Mouse (Mus musculus) neural tube, embryonic 13.5 days (tissue): ENCODE measurements around the gene Upk1b. TPM values are rescaled to one million over a fixed set of nuclear protein-coding genes. Genes with fewer than 3 reads are reported as not detected.

Source experiments
- ATAC-seq: fragments of 200-750 bp; cut with Nextera tagmentation; 2 replicates; pipeline ENCODE4 v1.8.0; 2017; ENCODE audit warnings: low read depth, mild to moderate bottlenecking, moderate TSS enrichment, moderate library complexity
- H3K27ac ChIP-seq: fragments of 300-500 bp; sonication (generic); replicated peaks from 2 replicates; pipeline ENCODE4 v1.5.1; 2015; ENCODE audit warnings: moderate library complexity, mild to moderate bottlenecking, inconsistent platforms
- H3K27me3 ChIP-seq: fragments of 300-500 bp; sonication (generic); 2 replicates; pipeline ENCODE4 v1.6.1; 2015; ENCODE audit warnings: mild to moderate bottlenecking, inconsistent platforms
- H3K36me3 ChIP-seq: fragments of 300-500 bp; sonication (generic); 2 replicates; pipeline ENCODE4 v1.6.1; 2015; ENCODE audit warnings: mild to moderate bottlenecking, inconsistent platforms
- H3K4me1 ChIP-seq: fragments of 300-500 bp; sonication (generic); replicated peaks from 2 replicates; pipeline ENCODE4 v1.6.1; 2015; ENCODE audit warnings: inconsistent platforms
- H3K4me2 ChIP-seq: fragments of 300-500 bp; sonication (generic); 2 replicates; pipeline ENCODE4 v1.6.1; 2015; ENCODE audit warnings: inconsistent platforms, mild to moderate bottlenecking, moderate library complexity
- H3K4me3 ChIP-seq: fragments of 300-500 bp; sonication (generic); 2 replicates; pipeline ENCODE4 v1.5.1; 2015; ENCODE audit warnings: mild to moderate bottlenecking, inconsistent platforms
- H3K9ac ChIP-seq: fragments of 300-500 bp; sonication (generic); 2 replicates; pipeline ENCODE4 v1.6.1; 2015; ENCODE audit warnings: moderate library complexity, mild to moderate bottlenecking, inconsistent platforms
- H3K9me3 ChIP-seq: fragments of 300-500 bp; sonication (generic); 2 replicates; pipeline ENCODE4 v1.6.1; 2016; ENCODE audit warnings: inconsistent platforms
- WGBS: fragments of 180-500 bp; shearing (Covaris S2); methylation state at CpG from one replicate; pipeline ENCODE4 v1.1.7; 2015; 5-methylcytosine and 5-hydroxymethylcytosine counted together
- polyA plus RNA-seq: library from polyadenylated mRNA; unstranded; fragments of >200 nt; fragmentation: Nextera tagmentation; extraction: Ambion mirVana; gene quantifications from 2 replicates; pipeline ENCODE4 v1.2.1, GENCODE M21; 2015

Upk1b gene
- polyA plus RNA-seq, 1 experiment from 2014 or later: 0.20 TPM

GRCm38 (mm10) chr16:38760239-38760638 is 39.9 kb downstream of the Upk1b start:
- Histone ChIP-seq H3K4me3 (no peak overlapping the region), H3K9me3 (no peaks in the 10 kb centered on the region), H3K4me1 (0 out of 2 replicates have a peak, but pooled peaks cover 2% of the 10 kb centered on the region), H3K27me3 (no peaks in the 10 kb centered on the region), H3K36me3 (peaks cover 32% of the 10 kb centered on the region), H3K9ac (no peak overlapping the region), H3K4me2 (no peak overlapping the region), H3K27ac (no peak overlapping the region)
- ATAC-seq: no peak
- WGBS: 93% methylated on average over 5 of the region's 5 CpGs

DNA sequence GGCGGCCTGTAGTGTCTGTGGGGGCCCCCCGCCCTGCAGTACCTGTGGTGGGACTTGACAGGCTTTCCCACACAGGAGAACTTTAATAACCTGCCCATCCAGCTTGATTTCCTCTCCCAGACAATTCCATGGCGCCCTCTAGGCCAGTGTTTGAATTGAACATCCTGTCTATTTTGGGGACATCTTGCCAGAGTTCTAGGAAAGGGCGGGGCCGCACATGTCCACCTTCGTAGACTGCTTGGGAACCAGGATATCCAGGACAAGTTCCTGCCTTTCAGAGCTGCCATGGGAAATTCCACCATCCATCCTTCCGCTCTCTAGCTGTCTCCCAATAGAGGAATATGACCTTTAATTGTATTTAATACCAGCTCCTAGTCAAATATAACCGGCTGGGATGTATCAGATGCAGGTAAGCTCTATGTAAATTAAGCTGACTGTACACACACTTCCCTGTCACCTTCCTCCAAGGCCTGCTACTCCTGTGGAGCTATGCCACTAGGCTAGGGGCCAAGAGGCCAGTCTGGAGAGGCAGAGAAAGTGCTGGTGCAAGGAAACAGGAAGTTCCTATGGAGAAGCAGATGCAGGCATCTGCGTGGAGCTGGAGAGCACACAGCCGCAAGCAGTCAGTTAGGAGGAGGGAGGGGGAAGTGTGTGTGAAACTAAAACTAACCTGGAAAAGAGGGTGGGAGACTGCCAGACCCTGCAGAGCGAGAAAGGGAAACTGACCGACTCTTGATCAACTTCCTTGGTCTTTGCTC is 41.8 kb downstream of the Upk1b start:
- H3K36me3 ChIP-seq: peaks cover 38% of the 10 kb centered on the region
- H3K4me3 ChIP-seq: no peak overlapping the region
- H3K4me1 ChIP-seq: 0 out of 2 replicates have a peak, but pooled peaks cover 4% of the 10 kb centered on the region
- no peak overlapping the region for H3K9ac ChIP-seq
- H3K27me3 ChIP-seq: no peaks in the 10 kb centered on the region
- H3K4me2 ChIP-seq: no peak overlapping the region
- H3K9me3 ChIP-seq: no peaks in the 10 kb centered on the region
- H3K27ac ChIP-seq: no peak overlapping the region
- WGBS: 81% methylated on average over 12 of the region's 12 CpGs
- no peak for ATAC-seq

GRCm38 (mm10) chr16:38757626-38758025 is 42.5 kb downstream of the Upk1b start:
- 95% methylated on average over 19 of the region's 19 CpGs for WGBS
- Histone ChIP-seq H3K4me2 (no peak overlapping the region), H3K27ac (no peak overlapping the region), H3K36me3 (peaks cover 38% of the 10 kb centered on the region), H3K4me1 (peaks cover 10% of the 10 kb centered on the region), H3K4me3 (no peak overlapping the region), H3K9me3 (no peaks in the 10 kb centered on the region), H3K9ac (no peak overlapping the region), H3K27me3 (no peaks in the 10 kb centered on the region)
- ATAC-seq: no peak

GRCm38 (mm10) chr16:38756572-38756971 is 43.6 kb downstream of the Upk1b start:
- no peak overlapping the region for H3K4me2 ChIP-seq
- H3K9ac ChIP-seq: no peak overlapping the region
- H3K27me3 ChIP-seq: no peaks in the 10 kb centered on the region
- H3K27ac ChIP-seq: no peak overlapping the region
- no peak overlapping the region for H3K4me3 ChIP-seq
- 80% methylated on average over 4 of the region's 4 CpGs for WGBS
- H3K9me3 ChIP-seq: no peaks in the 10 kb centered on the region
- peaks cover 38% of the 10 kb centered on the region for H3K36me3 ChIP-seq
- peaks cover 10% of the 10 kb centered on the region for H3K4me1 ChIP-seq
- ATAC-seq: no peak

- Histone ChIP-seq H3K27ac (no peak overlapping the region), H3K27me3 (no peaks in the 10 kb centered on the region), H3K4me2 (no peak overlapping the region), H3K9me3 (no peaks in the 10 kb centered on the region), H3K36me3 (peaks cover 38% of the 10 kb centered on the region), H3K4me1 (peaks cover 10% of the 10 kb centered on the region), H3K9ac (no peak overlapping the region), H3K4me3 (no peak overlapping the region)
- ATAC-seq: no peak
- 62% methylated on average over 5 of the region's 5 CpGs for WGBS
Observed at GRCm38 (mm10) chr16:38756177-38756503, 44.0 kb downstream of the Upk1b start.

- Histone ChIP-seq H3K4me1 (peaks cover 10% of the 10 kb centered on the region), H3K36me3 (peaks cover 34% of the 10 kb centered on the region), H3K9me3 (no peaks in the 10 kb centered on the region), H3K4me3 (no peak overlapping the region), H3K27me3 (no peaks in the 10 kb centered on the region), H3K27ac (no peak overlapping the region), H3K9ac (no peak overlapping the region), H3K4me2 (no peak overlapping the region)
- 71% methylated on average over 7 of the region's 7 CpGs for WGBS
- no peak for ATAC-seq
Observed at GRCm38 (mm10) chr16:38755452-38756176, 44.5 kb downstream of the Upk1b start.

DNA sequence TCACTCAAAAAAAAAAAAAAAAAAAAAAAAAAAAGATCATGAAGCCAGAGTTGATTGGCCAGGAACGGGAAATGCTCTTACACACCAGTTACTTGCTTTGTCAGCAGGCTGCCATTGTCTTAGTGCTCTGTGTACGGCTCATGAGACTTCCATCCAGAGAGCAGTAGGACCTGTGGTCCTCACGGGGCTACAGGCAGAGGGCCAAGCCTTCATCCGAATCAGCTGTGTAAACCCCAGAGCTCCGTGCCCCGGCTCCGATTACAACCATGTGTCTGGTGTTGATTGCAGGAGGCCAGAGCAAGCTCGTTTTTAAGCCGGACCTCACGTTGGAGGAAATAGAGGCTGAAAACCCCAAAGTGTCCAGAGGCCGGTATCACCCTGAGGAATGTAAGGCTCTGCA is 46.5 kb downstream of the Upk1b start:
- Histone ChIP-seq H3K4me2 (no peak overlapping the region), H3K9ac (no peak overlapping the region), H3K27ac (no peak overlapping the region), H3K9me3 (no peaks in the 10 kb centered on the region), H3K4me3 (no peak overlapping the region), H3K27me3 (no peaks in the 10 kb centered on the region), H3K36me3 (peaks cover 22% of the 10 kb centered on the region), H3K4me1 (peaks cover 10% of the 10 kb centered on the region)
- 63% methylated on average over 11 of the region's 11 CpGs for WGBS
- ATAC-seq: no peak

- 77% methylated on average over 6 of the region's 6 CpGs for WGBS
- Histone ChIP-seq H3K9ac (no peak overlapping the region), H3K9me3 (no peaks in the 10 kb centered on the region), H3K4me1 (peaks cover 8% of the 10 kb centered on the region), H3K4me2 (no peak overlapping the region), H3K4me3 (no peak overlapping the region), H3K36me3 (peaks cover 12% of the 10 kb centered on the region), H3K27ac (no peak overlapping the region), H3K27me3 (no peaks in the 10 kb centered on the region)
- no peak for ATAC-seq
Observed at GRCm38 (mm10) chr16:38750803-38751202, 49.3 kb downstream of the Upk1b start.

- no peak overlapping the region for H3K9ac ChIP-seq
- H3K4me2 ChIP-seq: no peak overlapping the region
- H3K4me1 ChIP-seq: peaks cover 12% of the 10 kb centered on the region
- H3K27ac ChIP-seq: no peak overlapping the region
- no peak for ATAC-seq
- 92% methylated on average over 10 of the region's 10 CpGs for WGBS
- H3K27me3 ChIP-seq: peaks cover 11% of the 10 kb centered on the region; the same call in 1 of the 2 replicates
- 0 out of 2 replicates have a peak, but pooled peaks cover 6% of the 10 kb centered on the region for H3K36me3 ChIP-seq
- H3K4me3 ChIP-seq: no peak overlapping the region
- H3K9me3 ChIP-seq: no peaks in the 10 kb centered on the region
Observed at GRCm38 (mm10) chr16:38743941-38744673, 56.0 kb downstream of the Upk1b start.

- Histone ChIP-seq H3K4me1 (peaks cover 12% of the 10 kb centered on the region), H3K9ac (peak overlapping the region; percentile 89), H3K36me3 (0 out of 2 replicates have a peak, but pooled peaks cover 6% of the 10 kb centered on the region), H3K27me3 (peaks cover 11% of the 10 kb centered on the region; the same call in 1 of the 2 replicates), H3K27ac (peak overlapping the region; percentile 81), H3K4me3 (peak overlapping the region; percentile 74), H3K9me3 (no peaks in the 10 kb centered on the region), H3K4me2 (peak overlapping the region; percentile 85)
- WGBS: 2% methylated on average over 13 of the region's 13 CpGs
- ATAC-seq: peak; percentile 79
Observed at GRCm38 (mm10) chr16:38742659-38743131, 57.4 kb downstream of the Upk1b start.

DNA sequence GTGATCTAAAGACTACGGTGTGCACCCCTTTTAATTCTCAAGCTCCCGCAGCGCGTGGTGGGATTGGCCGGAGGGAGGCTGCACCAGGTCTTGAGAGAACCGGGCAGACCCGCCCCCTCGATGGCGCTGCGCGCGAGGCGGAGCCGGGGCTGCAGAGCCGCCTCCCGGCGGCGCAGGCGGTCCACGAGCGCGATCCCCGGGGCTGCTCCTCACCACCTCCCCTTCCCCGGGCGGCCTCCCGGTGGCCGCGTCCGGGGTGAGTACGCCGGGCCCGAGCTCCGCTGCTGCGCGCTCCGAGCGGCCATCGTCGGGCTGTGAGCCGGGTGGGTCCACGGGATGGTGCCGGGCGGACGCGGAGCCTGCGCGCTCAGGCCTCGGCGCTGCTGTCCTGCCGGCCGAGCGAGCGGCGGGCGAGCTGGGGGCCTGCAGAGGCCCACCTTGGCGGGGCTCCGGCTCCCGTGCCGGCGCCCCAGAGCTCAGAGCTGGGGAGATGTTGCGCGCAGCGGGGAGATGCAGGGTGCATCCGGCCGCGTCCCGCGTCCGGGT is 57.9 kb downstream of the Upk1b start, which contains the start of gene B4galt4:
B4galt4 (plus strand) TSS at position 152 of the 546 bp plus-strand sequence.
- no peaks in the 10 kb centered on the region for H3K9me3 ChIP-seq
- H3K9ac ChIP-seq: peak within 1 kb of the TSS; percentile 89
- 0 out of 2 replicates have a peak, but pooled peaks cover 6% of the 10 kb centered on the region for H3K36me3 ChIP-seq
- H3K4me1 ChIP-seq: peaks cover 12% of the 10 kb centered on the region
- H3K27ac ChIP-seq: peak within 1 kb of the TSS; percentile 81
- WGBS: 1% methylated on average over 51 of the region's 69 CpGs
- H3K4me2 ChIP-seq: peak within 1 kb of the TSS; percentile 85
- peak; percentile 95 for ATAC-seq
- peaks cover 11% of the 10 kb centered on the region; the same call in 1 of the 2 replicates for H3K27me3 ChIP-seq
- peak within 1 kb of the TSS; percentile 74 for H3K4me3 ChIP-seq
